Mouse (Mus musculus): ENCODE results near the gene Gm20721.
"Not testable (repeated sequence)": the region's sequence is repeated elsewhere in the genome, so short reads cannot be mapped to it uniquely, and the experiment has no call there.

Gene Gm20721

DNA sequence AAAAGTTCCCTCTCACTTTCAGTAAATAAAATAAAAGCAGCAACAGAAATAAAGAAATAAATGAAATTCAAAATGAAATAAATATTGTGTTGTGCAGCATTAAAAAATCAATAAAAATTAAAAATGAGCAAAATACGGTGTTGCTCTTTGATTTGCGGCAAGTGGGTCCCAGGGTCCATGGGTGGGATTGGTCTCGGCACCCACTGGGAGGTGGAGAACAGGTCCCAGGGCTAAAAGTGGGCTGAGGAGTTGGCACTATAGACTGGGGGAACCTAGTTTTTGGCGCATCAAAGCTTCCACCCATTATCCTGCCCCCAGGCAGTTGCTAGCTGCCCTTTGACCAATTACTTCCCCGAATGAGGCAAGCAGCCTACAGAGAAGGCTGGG lies at the start of gene Gm20721:
TSS of gene Gm20721 (minus strand) at position 101 of the 387 bp plus-strand sequence.
- DNase-seq (ENCODE audit: low spot score in 2 of 2) = no peak

DNA sequence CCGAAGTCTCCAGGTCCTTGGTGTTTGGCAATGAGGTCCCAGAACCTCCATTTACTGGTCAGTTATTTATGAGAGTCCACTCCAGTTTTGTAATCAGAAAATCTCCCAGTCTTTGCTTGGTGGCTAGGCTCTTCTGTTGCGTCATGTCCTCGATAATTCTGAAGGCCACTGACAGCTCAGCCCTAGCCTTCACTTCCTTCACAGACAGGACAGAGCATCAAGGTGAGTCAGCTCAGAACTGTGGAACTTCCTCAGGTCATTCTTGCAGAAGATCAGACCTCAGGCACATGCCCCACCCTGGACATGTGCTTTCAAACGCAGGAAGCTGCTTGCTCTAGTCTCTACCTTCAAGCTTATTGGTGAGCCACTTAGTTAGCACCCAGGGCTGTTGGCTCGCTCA lies 46.9 kb upstream of the Gm20721 start:
- DNase-seq (ENCODE audit: low spot score in 2 of 2) = no peak

DNA sequence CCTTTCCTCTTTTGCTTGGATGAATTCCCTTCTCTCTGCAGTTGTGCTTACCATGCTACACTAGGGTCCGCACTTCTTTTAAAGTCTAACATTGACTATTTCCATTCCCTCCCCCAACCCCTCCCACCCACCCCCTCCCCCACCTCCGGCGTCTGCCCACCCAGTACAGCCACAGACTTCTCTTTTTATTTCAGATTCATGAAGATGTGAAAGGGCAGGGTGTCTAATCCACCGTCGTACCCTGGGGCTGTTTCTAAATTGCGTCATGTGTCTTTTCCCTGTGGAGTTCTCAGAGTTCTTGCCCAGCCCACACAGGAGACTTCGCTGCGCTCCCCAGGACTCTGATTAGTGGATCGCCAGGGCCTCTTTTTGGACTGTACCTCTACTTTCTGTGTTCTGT lies 46.0 kb upstream of the Gm20721 start:
- DNase-seq (ENCODE audit: low spot score in 2 of 2) = no peak

DNA sequence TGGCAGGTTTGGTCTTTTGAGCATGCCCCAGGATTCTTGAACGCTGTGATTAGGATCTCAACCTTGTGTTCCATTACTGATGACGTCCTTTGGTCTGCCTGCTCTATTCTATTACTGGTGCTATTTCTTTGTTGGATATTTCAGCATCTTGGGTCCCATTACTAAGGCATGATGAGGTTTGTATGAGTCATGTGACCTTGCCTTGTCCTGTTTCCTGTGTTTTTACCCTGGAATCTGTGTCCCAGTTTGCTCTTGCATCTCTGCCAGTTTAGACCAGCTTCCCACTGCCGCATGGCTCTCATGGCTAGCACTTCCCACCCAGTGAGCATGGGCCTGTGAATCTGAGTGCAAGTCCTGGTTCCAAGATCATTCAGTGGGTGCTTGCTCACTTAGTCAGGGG lies 45.4 kb upstream of the Gm20721 start:
- DNase-seq (ENCODE audit: low spot score in 2 of 2) = no peak

DNA sequence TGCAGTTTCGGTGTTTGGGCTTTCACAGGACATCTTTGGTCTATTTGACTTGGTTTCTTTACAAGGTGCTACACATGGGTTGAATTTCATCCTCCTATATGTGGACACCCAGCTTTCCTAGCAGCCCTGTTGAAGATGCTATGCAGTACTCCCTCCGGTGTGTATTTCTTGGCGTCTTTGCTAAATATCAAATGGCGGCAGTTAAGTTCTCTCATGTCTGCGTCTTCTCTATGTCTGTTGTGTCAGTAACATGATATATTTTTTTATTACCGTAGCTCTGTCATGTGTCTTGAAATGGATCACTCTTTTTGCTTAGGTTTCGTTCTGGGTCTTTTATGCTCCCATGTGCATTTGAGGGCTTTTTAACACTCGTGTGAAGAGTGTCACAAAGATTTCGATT lies 34.5 kb upstream of the Gm20721 start:
- no peak for DNase-seq (ENCODE audit: low spot score in 2 of 2)

DNA sequence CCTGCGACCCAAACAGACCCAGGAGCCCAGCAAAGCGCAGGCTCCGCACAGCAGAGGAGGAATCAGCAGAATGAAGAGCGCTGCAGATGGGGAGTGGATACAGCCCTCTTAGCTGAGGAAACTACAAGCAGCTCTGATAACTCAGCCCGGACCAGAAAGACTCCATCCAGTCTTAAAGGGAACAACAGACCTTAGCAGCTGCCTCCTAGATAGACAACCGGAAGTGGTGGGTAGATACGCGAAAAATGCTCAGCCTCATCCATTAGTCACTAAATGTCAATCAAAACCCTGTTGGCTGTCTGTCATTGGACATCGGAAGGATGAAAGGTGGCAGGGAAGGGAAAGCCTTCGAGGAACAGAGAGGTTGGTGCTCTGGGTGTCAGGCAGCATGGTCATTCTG lies 20.1 kb upstream of the Gm20721 start:
- no peak for DNase-seq (ENCODE audit: low spot score in 2 of 2)

DNA sequence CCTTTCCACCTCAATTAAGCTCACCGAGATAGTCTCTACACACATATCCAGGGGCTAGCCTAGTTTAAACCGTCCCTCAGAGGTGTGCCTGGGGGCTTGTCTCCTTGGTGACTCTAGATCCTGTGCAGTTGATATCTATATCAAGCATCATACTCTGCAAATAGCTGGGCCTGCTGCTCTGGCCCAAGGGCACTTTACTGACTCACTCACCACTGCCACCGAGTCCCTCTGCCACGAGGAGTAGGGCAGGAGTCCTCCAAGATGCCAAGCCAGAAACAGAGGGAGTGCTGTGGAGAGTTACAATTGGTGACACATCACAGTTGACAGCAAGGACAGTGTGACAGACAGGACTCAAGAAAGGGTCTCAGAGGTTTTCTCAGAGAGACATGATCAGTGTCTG lies 13.1 kb upstream of the Gm20721 start:
- no peak for DNase-seq (ENCODE audit: low spot score in 2 of 2)

DNA sequence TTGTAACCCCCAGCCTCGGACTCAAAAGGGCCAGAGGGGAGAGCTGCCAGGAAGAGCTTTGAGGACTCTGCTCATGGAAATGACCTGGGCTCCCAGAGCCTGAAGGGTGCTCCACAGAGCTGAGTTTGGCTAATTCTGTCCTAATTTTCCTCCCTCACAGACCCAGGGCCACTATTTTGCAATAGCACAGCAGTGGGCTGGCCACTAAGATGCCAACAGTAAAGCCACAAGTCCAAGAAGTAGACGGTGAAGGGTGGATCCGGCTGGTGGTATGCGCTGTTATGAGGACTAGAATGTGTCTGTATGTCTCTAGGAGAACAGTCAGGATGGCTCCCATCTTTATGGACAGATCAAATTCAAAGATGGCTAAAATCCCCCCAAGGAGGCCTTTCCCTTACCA lies 12.0 kb upstream of the Gm20721 start:
- DNase-seq (ENCODE audit: low spot score in 2 of 2) = no peak

DNA sequence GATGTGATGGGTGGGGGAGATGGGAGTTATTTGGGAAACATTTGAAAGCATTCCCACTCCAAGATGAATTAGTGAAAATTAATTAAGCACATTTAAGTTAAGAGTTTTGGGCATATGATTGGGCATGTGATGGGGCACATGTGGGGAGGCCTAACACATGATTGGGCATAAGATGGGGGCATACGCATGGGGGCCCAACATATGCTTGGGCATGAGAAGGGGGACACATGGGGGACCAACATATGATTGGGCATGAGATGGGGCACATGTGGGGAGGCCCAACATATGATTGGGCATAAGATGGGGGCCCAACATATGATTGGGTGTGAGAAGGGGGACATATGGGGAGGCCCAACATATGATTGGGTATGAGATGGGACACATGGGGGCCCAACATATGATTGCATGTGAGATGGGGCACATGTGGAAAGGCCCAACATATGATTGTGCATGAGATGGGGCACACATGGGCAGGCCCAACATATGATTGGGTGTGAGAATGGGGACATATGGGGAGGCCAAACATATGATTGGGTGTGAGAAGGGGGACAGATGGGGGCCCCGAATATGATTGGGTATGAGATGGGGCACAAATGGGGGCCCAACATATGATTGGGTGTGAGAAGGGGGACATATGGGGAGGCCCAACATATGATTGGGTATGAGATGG lies 622 bp upstream of the Gm20721 start:
- DNase-seq (ENCODE audit: low spot score in 2 of 2) = not testable (repeated sequence)

DNA sequence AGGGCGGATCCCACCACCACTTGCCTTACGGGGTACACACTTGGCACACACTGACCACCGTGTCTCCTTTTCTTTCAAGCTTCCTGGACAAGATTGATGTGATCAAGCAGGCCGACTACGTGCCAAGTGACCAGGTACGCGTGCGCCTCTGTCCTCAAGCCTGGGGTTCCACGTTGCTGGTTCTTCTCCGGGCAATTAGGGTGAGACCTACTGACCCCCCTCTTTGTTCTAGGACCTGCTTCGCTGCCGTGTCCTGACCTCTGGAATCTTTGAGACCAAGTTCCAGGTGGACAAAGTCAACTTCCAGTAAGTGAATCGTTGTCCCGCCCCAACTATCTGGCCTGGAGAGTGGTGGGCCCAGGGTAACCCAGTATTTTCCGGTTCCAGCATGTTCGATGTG lies 1.5 kb downstream of the Gm20721 start:
- no peak for DNase-seq (ENCODE audit: low spot score in 2 of 2)

DNA sequence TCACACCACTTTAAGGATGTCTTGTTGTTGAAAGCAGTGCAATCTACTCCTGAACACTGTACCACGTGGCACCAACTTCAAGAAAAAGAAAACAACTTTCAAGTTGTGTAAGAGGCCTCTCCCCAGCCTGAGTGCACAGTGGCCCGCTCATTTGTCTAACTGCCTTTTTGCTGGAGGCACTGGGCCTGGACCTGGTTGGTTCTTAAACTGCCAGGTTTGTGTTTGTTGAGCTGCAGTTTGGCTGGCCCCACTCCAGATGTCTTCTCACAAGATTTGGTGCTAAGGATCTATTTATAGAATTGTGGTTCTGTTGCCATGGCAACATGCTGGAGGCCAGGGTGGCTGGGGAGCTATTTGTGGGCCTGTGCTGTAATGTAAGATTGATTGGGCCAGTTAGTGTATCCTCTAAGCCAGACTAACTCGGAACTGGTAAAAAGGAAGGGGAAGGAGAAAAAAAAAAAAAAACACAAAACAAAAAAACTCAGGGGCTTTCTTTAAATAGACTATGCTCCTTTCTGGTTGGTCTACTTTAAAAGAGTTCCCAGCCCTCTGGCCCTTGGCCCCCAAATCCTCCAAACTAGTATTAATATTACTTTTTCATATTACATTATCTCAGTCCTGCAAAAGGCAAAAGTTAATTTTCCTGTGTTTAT lies 2.4 kb downstream of the Gm20721 start:
- DNase-seq (ENCODE audit: low spot score in 2 of 2) = peak in 1 of 2 experiments; percentile 44

DNA sequence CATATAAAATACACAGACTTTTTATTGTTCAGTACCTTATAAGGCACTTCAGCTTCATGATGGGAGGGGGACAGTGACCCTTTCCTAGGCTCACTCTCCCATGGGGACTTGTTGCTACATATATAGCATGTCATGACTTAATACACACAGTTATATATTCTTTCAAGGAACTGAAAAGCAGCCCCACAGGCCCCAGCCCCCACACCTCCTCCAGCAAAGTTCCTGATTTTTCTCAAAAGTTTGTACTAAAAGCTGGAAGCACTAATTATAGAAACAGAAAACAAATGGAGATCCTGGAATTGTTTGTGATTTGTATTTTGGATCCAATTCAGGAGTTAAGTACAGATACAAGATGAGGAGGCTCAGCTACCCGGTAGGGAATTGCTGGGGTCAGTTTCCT lies 2.9 kb downstream of the Gm20721 start:
- DNase-seq (ENCODE audit: low spot score in 2 of 2) = no peak

DNA sequence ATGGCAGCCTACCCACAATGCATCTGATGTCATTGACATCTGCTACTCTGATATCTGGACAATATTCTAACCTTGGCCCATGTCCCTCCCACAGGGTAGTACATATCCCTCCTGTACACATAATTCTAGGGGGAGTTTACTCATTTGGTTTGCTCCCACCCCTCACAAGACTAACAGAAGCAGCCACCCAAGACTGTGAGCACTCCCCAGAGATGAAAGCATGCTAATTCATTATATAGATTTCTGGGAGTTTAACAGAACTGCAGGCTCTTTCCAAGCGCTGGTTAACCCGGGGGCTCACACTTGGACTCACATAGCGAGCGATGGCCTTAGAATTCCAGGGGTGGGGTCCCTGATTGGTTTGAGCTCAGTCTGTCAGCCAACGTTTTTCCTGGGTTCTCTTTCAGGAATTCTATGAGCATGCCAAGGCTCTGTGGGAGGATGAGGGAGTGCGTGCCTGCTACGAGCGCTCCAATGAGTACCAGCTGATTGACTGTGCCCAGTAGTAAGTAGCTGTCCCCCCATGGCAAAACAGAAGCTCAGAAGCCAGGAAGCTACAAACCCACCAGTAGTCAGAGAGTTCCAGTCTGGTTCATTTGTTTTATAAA lies 3.6 kb downstream of the Gm20721 start:
- no peak for DNase-seq (ENCODE audit: low spot score in 2 of 2)

DNA sequence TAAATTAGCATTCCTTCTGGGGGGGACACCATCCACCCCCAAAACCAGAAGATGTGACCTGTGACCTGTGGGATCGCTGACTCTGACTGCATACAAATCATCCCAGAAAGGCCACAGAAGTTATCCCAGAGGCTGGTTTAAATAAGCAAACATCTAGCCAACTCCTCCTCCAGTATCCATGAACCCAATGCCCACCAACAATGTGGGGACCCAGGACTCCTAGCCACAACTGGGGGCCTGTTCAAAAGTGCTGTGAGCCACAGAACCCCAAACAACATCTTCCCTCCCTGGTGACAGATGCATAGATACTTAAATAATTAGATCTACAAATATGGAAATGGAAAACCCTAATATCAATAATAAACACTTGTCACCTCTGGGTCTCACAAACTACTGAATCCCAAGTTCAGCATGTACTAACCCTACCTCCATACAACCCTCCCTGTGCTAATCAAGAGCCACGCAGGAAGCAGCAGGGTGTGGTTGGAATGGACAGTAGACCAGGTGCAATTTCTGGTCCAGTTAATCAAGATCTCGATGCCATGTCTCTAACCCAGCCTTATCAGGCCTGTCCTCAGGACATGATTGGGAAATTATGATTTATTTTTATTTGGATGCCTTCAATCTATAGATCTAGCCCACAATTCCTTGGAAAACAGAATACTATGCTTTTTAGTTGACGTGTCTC lies 5.5 kb downstream of the Gm20721 start:
- no peak for DNase-seq (ENCODE audit: low spot score in 2 of 2)

DNA sequence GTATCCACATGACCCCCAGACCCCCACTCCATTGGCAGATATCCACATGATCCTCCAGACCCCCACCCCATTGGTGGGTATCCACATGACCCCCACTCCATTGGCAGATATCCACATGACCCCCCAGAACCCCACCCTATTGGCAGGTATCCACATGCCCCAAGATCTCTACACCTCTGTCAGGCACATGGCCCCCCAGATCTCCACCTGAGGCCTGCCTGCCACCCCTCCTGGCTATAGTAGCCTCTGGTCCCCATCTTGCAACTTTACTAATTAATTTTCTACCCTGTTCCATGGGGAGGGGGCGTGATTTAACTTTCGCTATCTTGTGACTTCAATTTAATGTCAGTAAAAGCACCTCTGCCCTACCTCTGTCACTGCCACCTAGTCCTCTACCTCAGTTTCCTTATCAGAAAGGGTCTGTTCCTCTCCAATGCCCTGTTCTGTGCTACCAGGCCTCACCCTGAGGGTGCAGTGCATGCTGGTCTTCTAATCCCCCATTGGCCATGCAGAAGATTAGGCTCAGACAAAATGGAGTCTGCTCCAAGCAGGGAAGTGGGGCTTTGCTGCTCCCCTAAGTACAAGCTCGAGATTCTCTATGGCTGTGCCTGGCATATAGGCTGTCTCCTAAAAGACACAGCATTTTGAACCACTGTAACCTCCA lies 6.2 kb downstream of the Gm20721 start:
- no peak for DNase-seq (ENCODE audit: low spot score in 2 of 2)

DNA sequence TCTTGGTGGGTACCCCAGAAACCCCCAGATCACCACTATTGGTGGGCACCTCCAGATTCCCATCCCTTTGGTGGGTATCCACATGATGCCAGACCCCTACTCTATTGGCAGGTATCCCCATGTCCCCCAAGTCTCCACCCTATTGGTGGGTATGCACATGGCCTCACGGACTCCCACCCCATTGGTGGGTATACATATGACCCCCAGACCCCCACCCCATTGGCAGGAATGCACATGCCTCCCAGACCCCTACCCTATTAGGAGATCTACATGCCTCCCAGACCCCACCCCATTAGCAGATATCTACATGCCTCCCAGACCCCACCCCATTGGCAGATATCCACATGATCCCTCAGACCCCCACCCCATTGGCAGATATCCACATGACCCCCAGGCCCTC lies 6.8 kb downstream of the Gm20721 start:
- no peak for DNase-seq (ENCODE audit: low spot score in 2 of 2)

DNA sequence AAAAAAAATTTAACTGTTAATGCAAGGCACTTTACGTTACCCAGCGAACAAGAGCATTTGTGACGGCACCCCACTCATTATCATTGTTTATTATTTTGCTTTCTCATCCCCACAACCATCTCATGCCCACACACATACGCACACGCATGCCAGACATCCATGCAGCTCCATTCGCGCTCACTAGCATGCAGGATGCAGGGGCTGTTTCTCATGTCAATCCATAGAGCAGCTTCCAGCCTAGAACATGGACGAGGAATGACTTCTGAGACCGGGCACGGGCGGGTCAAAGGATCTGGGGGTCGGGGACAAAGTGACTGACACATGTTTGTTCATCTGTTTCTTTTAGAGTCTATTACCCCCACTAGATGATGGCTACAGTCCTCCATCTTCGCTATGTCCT lies 9.2 kb downstream of the Gm20721 start:
- no peak for DNase-seq (ENCODE audit: low spot score in 2 of 2)

DNA sequence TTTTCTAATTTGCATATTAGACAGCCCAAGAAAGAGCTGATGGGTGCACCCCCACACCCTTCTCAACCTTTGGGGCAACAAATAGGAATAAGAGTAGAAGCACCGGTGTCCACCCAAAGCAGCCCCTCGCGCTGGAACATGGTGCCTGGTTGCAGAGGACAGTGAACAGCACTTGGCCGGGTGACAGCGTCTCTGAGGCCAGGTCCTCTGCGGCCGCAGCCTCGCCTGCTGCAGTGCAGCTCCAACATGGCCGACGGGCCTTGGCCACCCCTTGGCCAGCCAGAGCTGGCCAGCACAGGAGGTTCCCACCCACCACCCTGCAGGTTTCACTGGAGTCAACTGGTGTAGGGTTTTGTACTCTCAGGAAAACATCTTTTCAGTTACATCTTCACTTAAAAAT lies 12.1 kb downstream of the Gm20721 start:
- DNase-seq (ENCODE audit: low spot score in 2 of 2) = no peak

DNA sequence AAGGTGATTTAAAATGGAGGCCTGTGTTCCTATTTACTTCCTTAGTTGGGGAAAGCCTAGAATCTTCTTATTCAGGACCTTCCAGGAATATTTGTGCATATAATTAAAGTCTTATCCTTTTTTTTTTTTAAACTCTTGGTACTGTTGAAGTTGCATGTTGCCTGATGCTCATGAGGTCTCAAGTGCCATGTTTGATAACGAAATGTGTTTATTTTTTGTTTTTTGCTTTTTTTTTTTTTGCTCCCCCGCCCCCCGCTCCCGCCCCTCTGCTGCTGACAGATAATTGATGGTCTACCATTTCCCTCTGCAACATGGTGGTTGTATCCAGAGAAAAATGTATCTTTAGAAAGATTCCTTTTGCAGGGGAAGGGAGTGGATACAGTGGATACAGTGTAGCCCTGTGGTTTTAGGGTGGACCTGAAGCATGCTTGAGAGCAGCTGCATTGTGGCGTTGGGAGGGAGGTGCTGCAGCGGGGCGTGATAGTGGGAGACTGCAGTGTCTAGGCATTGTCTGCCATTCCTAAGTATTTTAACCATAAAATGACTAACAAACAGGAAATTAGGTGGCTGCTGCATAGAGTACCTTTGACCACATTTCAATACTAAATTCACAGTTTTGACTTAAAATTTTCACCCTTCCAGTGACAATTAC lies 13.1 kb downstream of the Gm20721 start:
- DNase-seq (ENCODE audit: low spot score in 2 of 2) = no peak

DNA sequence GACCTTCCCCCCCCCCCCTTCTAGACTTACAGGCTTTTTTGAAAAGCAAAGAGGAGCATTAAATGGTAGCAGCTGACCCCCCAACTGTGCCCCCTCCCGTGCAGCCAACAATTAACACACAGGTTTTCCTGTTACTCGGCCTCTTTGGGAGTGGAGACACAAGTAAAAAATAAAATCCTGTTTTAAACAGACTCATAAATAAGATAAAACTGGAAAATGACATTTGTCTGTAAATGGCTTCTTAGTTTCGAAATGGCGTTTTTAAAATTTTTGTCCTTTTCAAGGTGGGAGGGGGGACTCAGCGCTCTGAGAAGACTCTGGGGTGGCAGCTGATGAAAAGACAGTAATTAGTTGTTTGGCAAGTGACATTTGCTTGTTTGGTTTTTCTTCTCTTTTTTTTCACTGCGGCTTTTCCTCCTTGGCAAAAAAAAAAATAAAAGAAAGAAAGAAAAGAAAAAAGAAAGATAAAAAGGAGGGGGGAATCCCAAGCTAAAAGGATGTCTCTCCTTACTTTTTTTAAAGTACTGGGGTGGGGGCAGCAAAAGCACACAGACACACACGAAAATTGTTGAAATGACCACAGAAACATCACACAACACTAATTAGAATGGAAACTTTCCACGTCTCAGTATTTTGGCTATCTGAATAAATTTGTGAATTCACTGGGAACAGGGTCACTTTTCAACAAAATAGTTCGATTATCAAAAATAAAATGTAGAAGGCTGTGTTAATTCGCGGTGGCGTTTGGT lies 15.1 kb downstream of the Gm20721 start:
- no peak for DNase-seq (ENCODE audit: low spot score in 2 of 2)

DNA sequence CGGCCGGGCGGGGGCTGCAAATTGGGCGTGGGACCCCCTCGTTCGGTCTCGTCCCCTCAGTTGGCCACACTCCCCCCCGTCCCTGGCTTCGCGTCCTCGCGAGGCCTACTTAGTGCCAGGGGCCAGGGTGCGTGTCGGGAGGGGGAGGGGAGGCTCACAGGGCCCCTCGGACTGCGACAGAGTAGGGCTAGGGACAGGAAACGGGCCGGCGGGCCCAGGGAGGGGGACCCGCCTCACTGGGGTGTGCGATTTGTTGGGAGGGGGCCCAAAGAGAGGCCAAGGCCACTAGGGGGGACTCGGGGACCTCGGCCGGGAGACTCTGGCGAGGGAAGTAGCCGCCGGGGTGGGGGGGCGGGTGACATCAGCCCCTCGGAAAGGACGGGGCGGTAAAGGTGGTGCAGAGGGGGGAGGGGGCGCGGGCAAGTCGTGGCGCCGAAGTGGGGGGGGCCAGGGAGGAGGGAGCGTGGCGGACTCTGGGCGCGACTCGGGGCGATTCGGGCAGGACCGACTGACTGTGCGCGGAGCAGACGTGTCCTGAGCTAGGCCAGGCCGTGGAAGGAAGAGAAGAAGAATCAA lies 15.8 kb downstream of the Gm20721 start:
- DNase-seq (ENCODE audit: low spot score in 2 of 2) = peak; percentile 56 to 63
